Mouse (Mus musculus) left cerebral cortex, postnatal 25 days (tissue): ENCODE data around the gene Rnf4. TPM values are rescaled to one million over a fixed set of nuclear protein-coding genes. Genes with fewer than 3 reads are reported as not detected.

Source experiments
- DNase-seq, 2 experiments: peaks; one replicate each; pipeline ENCODE4 v3.0.0; 2022; ENCODE audit warnings: low spot score in 2 of 2, mixed read lengths in 1 of 2
- intact Hi-C: fragments of 180-260 bp; cut with DNase I; formaldehyde crosslinking; loops from one replicate; pipeline ENCODE4 v1.15.1; 2025
- total RNA-seq, 2 experiments: library from RNA; stranded (reverse); gene quantifications; 2 replicates each; pipeline ENCODE4 v1.2.3; 2021

The Rnf4 gene
- total RNA-seq, 2 experiments from 2014 or later, result 86.9 to 89.8 TPM

DNA sequence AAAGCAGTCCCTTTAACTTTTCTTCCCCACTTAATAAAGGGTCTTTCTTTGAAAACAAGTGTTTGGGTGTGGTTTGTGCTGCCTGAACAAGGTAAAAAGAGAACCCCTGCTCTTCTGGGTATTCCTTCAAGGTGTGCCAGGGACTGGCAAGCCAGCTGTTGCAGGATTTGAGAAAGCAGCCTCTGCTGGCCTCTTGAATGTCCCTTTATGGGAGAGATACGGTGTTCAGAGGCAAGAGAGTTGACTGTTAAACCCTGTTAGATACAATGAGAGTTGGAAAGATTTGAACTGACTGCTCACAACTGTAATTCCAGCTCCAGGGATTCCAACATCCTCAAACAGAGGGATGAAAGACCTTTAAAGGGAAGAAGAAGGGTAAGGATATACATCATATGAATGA lies 2.0 kb upstream of the Rnf4 start:
- intact Hi-C loops, result no loop called here
- DNase-seq, result no peak

DNA sequence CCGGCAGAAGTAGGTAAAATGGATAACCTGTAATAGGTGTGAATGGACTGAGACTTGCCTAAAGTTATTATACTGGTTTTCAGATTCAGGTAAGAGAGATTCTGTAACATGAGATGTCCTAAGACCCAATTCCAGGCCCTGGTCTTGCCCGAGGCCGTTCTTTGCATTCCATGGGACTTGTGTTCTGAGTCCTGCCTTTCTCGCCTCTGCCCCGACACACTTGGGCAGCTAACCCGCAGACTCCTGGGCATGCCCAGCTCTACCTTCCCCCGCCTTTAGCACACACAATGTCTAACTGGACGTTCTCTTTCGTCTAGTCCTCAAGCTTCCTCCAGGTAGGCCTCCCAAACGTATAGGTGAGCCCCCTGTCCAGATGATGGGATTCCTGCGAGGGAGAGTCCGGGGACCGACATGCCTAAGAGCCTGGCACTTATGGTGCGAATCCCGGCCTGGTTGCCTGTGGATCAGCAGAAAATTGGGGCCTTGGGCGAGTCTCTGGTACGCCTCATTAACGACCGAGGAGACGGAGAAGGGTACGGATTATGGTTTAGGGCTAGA lies 471 bp upstream of the Rnf4 start:
- DNase-seq, result no peak
- intact Hi-C loops, result loop anchor here (1.0 to 5.0 kb wide), 3 partner anchors 34 to 128 kb away; partner anchors contain the start of genes Cfap99, Fam193a and Zfyve28

DNA sequence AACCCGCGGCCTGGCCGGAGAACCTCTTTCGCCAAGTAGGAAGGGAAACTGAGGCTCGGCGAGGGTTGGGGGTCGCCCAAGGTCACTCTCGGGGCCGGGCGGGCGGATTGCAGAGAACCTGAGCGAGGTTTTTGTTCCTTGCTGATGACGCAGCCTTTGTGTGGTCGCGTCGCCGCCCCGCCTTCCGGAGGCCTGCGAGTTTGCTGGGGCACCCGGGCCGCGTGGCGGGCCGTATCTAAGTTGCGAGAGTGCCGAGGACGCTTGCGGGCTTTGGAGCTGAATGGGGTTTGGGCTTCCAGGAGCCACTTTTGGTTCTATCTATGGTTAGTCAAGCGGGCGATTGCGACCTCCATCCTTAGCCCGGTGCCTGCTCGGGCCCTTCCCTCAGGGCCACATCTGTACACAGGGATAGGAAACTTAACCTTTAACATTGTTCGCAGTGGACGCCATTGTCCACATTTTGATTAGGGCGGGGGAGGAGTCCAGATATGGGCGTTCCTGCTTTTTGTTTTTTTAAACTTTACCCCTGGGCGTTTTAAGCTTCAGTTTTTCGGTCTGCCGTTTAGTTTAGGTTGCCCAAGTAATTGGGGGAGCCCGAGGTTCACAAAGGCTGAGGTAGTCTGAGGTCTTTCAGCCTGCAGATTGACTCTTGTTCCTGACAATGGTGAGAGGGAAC lies 824 bp downstream of the Rnf4 start:
- intact Hi-C loops, result loop anchor here (1.0 to 5.0 kb wide), 3 partner anchors 32 to 130 kb away; partner anchors contain the start of genes Cfap99, Fam193a and Zfyve28
- DNase-seq, result peak; percentile 21 to 46

DNA sequence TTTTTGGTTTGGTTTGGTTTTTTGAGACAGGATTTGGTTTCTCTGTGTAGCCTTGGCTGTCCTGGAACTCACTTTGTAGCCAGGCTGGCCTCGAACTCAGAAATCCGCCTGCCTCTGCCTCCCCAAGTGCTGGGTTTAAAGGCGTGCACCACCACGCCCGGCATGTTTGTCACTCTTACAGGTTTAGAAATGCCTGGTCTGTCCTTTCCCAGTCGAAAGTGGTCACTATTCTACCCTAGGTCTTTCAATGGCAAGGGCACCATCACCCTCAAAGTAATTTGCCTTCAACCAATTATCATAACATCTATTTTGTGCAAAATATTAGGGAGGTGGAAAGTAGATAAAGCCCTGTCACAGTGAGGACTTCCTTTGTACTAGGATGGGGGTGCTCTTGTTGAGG lies 4.2 kb downstream of the Rnf4 start:
- intact Hi-C loops, result no loop called here
- no peak for DNase-seq

DNA sequence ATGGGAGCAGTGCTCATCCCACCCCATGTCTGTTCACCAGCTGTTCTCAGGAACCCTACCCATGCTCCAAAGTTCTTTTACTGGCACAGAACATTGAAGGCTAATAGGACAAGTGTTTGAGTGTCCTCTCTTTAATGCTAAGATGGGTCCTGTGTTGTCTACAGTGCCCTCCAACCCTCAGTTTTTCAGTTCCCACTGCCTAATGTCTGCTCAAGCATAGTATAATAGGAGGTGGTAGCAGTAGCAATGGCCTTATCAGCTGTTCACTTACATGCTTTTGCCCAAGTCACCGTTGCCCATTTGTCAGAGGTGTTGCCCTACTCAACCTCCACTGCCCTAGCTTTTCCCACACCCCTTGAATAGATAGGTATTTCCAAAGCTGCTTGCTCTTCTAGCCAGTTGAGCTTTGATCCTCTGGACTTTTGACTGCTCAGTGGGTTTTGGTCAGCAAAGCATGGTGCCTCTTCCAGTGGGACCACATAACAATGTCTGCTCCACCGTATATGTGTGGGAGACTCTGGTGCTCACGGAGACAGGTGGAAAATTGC lies 16.1 kb downstream of the Rnf4 start:
- no peak for DNase-seq
- intact Hi-C loops, result no loop called here

DNA sequence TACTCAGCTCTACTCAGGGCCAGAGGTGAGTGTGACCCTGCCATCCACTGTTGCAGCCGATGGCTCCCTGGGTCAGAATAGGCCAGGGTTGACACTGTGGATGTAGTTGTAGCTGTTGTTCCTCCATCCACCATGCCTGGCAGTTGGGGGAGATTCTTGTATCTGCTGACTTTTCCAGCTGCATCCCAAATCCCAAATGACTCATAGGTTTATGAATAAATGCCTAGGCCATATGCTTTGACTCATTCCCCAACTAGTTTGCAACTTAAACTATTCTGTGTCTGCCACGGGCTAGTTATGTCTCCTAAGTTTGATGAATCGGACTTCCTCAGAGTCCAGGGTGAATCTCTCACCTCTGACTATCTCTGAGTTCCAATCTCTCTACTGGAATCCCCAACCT lies 24.2 kb downstream of the Rnf4 start:
- peak in 1 of 2 experiments; percentile 38 for DNase-seq
- intact Hi-C loops, result loop anchor here (10.0 kb wide), 1 partner anchor 275 kb away; the partner anchor contains the start of gene Mfsd10

DNA sequence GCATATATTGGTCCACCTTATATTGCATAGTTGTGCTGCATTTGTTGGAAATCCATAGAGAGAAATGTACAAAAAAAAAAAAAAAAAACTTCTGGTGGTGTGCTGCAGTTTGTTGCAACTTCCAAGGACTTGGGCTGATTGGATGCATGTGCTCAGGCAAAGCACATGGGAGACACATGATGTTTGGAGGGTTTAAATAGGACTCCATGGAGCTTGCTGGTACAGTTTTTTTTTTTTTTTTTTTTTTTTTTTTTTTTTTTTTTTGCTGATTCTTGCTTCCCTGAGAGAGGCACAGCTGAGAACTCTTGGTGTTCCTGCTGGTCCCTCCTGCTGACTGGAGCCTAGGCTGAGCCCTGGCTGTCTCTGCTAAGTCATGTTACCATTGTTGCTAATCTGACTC lies 27.0 kb downstream of the Rnf4 start:
- no peak for DNase-seq
- intact Hi-C loops, result loop anchor here (10.0 kb wide), 1 partner anchor 272 kb away; the partner anchor contains the start of gene Mfsd10

DNA sequence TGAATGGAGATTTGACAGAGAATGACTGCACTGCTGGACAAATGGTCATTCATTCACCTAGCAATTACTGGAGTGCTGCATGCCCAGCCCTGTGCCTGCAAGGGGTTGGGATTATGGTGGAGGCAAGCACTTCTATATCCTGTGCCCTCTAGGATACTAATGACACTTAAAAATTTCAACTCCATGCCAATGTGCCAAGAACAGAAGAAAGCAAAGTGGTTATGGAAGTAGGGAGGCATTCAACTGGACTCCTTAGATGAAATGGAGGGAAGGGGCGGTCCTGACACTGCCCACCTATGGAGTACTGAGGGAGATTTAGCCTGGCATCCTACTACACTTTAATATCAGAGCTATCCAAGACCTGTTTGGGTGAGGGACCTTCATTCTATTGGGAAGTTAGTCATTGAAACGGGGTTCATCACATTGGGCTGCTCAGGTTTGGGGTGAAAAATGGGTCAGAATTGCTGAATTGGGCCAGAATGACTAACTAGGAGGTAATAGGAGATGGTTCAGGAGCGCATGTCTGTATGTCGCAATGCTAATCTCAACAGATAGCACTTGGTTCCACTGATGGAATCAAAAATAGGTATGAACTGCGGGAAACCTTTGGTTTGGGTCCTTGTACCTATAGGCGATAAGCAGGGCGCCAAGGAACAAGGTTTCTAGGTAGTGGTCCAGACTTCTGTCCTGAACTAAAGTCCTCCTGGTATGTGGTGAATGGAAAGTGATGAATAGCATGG lies 32.6 kb downstream of the Rnf4 start:
- DNase-seq, result no peak
- intact Hi-C loops, result loop anchor here (1.0 to 10.0 kb wide), 2 partner anchors 32 to 266 kb away; partner anchors contain the start of genes Mfsd10 and Rnf4

DNA sequence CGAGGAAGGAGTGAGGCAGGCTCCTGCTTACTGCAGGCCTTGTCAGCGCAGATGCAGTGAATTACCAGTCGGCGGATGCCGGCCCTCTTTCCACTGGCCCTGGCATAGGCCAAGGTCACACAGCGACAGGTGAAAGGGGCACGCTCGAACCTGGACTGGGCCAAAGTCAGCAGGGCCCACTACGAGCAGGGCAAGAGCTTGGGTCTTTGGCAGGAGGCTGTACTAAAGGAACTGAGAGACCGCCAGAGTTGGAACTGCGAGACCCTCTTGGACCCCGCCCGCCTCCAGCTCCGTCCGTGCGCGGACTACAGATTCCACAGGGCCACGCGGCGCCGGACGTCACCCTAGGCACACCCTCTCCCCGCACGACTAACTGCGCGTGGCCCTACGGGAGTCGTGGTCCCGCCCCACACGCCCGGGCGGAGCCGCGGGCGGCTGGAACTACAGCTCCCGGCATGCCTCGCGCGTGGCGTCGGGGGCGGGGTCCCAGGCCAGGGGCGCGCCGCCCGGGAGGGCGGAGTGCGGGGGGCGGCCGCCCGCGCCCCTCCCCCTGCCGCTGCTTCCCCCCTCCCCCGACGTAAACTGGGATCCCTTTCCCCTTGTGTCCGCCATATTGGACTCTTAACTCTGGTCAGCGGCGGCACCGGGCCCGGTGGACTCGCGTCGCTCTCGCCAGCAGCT lies 33.4 kb downstream of the Rnf4 start, which contains the start of gene Fam193a:
Gene Fam193a (plus strand): TSS at position 593 of the 681 bp plus-strand sequence.
- intact Hi-C loops, result loop anchor here (1.0 to 10.0 kb wide), 2 partner anchors 33 to 265 kb away; partner anchors contain the start of genes Mfsd10 and Rnf4
- DNase-seq, result peak; percentile 98 to 99

DNA sequence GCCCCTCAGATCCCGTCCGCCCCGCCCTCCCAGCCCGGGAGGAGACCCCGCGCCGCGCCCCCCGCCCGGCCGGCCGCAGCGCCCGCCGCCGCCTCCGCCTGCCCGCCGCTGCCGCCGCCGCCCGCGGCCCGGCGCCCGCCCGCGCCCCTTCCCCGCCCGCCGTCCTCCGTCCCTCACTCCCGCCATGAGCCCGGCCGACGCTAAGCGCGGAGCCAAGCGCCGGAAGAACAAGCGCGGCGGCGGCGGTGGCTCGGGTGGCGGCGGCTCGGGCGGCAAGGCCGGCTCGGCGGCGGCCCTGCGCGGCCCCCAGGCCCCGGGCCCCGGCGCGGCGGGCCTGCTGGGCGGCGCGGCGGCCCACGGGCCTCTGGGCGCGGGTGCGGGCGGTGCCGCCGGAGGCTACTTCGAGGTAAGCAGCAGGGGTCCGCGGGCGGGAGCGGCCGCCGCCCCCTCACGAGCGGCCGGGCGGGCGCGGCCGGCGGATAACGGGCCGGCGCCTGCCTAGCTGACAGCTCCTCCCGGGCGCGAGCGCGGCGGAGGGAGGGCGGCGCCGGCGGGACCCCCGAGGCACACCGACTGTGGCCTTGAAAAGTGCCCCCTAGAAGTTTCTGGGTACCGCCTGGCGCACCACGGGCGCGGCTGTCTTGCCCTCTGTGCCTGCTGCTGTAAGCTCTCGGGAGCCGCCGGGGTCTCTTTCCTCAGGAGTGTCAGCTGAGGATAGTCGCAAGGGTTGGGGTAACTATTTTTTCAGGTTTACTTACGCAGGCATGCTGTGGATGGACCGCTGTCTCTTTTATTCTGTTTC lies 34.1 kb downstream of the Rnf4 start:
- intact Hi-C loops, result no loop called here
- DNase-seq, result peak; percentile 36 to 40

DNA sequence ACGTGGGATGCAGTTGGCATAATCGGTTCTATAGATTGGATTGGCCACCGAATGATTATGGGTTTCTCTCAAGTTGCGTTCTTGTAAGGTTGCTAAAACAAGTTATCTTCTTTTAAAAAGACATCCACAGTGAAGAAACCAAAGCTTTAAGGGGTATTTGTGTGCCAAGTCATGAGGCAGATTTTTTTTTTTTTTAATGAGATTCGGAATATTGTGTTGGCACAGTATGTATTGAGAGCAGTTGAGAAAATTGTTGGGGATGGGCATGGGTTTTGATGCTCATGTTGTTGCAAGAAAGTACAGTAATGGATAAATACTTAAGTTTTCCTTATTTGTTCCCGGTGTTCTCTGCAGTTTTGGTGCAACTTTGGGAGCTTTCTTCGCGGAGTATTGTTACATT lies 34.8 kb downstream of the Rnf4 start:
- no peak for DNase-seq
- intact Hi-C loops, result no loop called here

DNA sequence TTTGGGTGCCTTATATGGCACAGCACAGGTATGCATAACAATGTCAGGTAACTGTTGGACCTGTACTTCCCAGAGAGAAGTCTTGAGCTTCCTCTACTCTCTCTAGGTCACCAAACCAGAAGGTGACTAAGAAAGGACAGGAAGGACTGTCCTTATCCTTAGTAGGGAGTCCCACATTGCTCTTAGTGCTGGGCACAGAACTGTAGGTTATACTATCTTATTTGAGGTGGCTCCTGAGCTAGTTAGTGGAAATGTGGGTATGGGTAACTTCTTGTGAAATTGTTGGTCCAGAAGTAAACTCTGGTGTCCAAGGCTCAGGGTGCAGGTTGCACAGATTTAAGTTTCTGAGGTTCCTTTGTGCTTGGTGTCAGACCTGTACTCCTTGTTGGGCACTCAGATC lies 36.1 kb downstream of the Rnf4 start:
- DNase-seq, result no peak
- intact Hi-C loops, result no loop called here

DNA sequence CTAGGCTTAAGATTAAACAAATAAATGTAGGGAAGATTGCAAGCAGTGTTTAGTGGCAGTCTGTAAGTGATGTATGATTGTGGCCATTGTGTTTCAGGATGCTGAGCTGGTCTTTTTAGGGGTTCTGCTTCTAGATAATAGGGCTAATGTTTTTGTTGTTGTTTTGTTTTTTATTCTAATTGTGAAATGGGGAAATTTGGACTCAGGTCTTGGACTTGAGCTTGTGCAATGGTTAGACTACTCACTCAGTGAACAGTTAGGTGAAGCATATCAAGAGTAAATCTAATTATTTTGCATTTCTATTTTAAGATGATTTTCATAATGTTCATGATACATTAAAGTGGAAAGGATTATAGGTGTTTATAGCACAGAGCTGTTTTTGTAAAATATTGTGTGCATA lies 36.5 kb downstream of the Rnf4 start:
- intact Hi-C loops, result no loop called here
- DNase-seq, result no peak

DNA sequence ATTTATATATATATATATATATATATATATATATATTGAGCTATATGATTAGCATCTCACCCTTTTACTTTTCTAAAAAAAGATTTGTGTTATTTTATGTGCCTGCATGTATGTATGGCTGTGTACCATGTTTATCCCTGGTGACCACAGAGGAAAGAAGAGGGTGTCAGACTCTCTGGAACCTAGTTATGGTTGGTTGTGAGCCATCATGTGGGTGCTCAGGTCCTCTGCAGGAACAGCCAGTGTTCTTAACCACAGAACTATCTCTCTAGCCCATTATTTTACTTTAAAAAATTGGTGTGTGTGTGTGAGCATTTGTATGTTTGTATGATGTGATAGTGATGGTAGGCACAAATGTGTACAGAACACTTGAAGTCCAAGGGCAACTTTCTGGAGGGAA lies 42.7 kb downstream of the Rnf4 start:
- DNase-seq, result no peak
- intact Hi-C loops, result no loop called here

DNA sequence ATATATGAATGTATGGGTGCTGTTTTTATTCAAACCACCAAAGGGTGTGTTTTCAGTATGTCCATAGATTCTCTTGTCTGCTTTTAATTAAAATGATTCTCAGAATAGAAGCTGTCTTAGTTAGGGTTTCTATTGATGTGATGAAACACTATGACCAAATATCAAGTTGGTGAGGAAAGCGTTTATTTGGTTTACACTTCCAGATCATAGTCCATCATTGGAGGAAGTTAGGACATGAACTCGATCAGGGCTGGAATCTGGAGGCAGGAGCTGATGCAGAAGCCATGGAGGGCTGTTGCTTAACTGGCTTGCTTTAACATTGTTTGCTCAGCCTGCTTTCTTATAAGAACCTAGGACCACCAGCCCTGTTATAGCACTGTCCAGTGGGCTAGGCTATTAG lies 45.6 kb downstream of the Rnf4 start:
- no peak for DNase-seq
- intact Hi-C loops, result no loop called here

DNA sequence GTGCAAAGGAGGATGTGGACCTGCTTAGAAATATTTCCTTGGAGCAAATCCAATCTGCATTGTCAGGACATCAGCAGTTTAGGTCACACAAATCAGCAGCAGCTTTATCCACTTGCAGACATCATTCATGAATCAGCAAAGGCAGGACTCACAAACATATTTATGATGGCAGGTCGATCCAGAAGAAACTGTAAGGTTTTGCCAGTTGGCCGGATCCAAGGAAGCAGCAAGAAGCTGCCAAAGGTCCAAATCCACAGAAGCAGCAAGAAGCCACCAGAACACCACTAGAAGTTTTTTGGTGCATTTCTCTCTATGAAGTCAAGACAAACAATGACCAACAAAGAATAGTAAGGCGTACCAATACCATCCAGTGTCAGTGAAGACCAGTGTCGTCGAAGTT lies 49.5 kb downstream of the Rnf4 start:
- intact Hi-C loops, result no loop called here
- no peak for DNase-seq

DNA sequence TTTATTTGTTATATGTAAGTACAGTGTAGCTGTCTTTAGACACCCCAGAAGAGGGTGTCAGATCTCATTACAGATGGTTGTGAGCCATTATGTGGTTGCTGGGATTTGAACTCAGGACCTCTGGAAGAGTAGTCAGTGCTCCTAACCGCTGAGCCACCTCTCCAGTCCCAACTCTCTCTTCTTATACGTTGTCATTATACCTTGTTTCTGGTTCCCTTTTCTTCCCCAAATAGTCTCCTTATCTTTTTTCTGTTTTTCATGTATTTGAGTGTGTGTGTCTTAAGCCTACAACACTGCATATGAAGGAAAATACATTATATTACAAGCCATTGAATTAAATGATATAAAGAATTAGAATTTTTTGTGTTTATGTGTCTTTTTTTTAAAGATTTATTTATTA lies 50.7 kb downstream of the Rnf4 start:
- no peak for DNase-seq
- intact Hi-C loops, result no loop called here

DNA sequence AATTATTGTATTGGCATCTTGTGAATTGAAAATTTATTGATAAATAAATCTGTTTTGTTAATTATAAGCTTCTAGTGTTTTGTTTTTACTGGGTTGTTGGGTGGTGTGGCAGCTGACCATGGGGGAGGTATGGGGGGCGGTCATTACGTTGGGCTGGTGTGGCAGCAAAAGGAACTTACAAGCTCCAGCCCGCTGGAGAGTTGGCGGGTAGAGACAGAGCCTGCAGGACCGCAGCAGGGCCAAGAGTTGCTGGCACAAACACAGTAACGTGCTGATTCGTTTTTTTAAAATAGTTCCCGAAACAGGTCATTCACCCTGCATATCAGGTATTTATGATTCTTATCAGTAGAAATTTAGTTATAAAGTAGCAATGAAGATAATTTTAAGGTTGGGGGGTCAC lies 57.2 kb downstream of the Rnf4 start:
- intact Hi-C loops, result no loop called here
- DNase-seq, result no peak

DNA sequence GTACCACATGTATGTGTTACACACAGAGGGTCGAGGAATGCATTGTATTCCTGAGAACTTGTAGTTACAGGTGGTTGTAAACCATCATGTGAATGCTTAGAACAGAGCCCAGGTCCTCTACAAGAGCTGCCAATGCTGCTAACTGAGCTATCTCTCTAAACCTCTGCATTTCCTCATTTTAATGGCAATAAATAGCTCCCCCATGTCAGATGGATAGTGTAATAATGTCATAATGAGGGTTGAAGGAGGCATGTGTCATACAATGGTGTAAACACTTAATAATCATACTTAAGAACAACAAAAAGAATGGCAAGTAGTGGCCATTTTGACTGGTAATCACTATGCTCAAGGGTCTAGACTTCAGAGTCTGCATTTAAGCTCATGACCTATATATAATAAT lies 59.3 kb downstream of the Rnf4 start:
- intact Hi-C loops, result no loop called here
- no peak for DNase-seq
